Mouse (Mus musculus): ENCODE results near the gene Nek5. TPM values are rescaled to one million over a fixed set of nuclear protein-coding genes. Genes with fewer than 3 reads are reported as not detected.
"Not testable (repeated sequence)": the region's sequence is repeated elsewhere in the genome, so short reads cannot be mapped to it uniquely, and the experiment has no call there.

Nek5 gene
- polyA plus RNA-seq, 1 experiment from 2014 or later, result 0.26 TPM

- Histone ChIP-seq H3K4me2 (no peak overlapping the region), H3K27me3 (no peaks in the 10 kb centered on the region), H3K27ac (no peak overlapping the region), H3K9ac (no peak overlapping the region), H3K9me3 (replicated peaks) (no peaks in the 10 kb centered on the region), H3K4me1 (replicated peaks) (peaks cover 8% of the 10 kb centered on the region; the same call in 1 of the 2 replicates), H3K36me3 (peaks cover 6% of the 10 kb centered on the region; the same call in 1 of the 2 replicates), H3K4me3 (no peak overlapping the region)
- ATAC-seq (replicated peaks; ENCODE audit: insufficient number of reproducible peaks, insufficient read depth, low FRiP score, low read depth), result no peak
- WGBS, result 65% methylated on average over 6 of the region's 6 CpGs
Observed at GRCm38 (mm10) chr8:22145831-22146230, 21.0 kb upstream of the Nek5 start.

- 0 out of 2 replicates have a peak, but pooled peaks have one; percentile 39 for ATAC-seq (replicated peaks; ENCODE audit: insufficient number of reproducible peaks, insufficient read depth, low FRiP score, low read depth)
Observed at GRCm38 (mm10) chr8:22143764-22144491, 19.1 kb upstream of the Nek5 start.

GRCm38 (mm10) chr8:22142592-22142991, 17.7 kb upstream of the Nek5 start:
- ATAC-seq (replicated peaks; ENCODE audit: insufficient number of reproducible peaks, insufficient read depth, low FRiP score, low read depth), result no peak
- H3K4me2 ChIP-seq, result no peak overlapping the region
- 0 out of 2 replicates have a peak, but pooled peaks cover 6% of the 10 kb centered on the region for H3K4me1 ChIP-seq (replicated peaks)
- no peak overlapping the region for H3K9ac ChIP-seq
- 87% methylated on average over 4 of the region's 4 CpGs for WGBS
- H3K36me3 ChIP-seq, result no peaks in the 10 kb centered on the region
- no peak overlapping the region for H3K27ac ChIP-seq
- no peak overlapping the region for H3K4me3 ChIP-seq
- no peaks in the 10 kb centered on the region for H3K9me3 ChIP-seq (replicated peaks)
- H3K27me3 ChIP-seq, result no peaks in the 10 kb centered on the region

More at GRCm38 (mm10) chr8:22143764-22144491, 19.1 kb upstream of the Nek5 start:
- no peak overlapping the region for H3K4me2 ChIP-seq
- peaks cover 6% of the 10 kb centered on the region; the same call in 1 of the 2 replicates for H3K36me3 ChIP-seq
- 21% methylated on average over 1 of the region's 1 CpGs for WGBS
- no peaks in the 10 kb centered on the region for H3K27me3 ChIP-seq
- H3K9ac ChIP-seq, result no peak overlapping the region
- H3K4me3 ChIP-seq, result no peak overlapping the region
- 0 out of 2 replicates have a peak, but pooled peaks cover 6% of the 10 kb centered on the region for H3K4me1 ChIP-seq (replicated peaks)
- H3K9me3 ChIP-seq (replicated peaks), result no peaks in the 10 kb centered on the region
- H3K27ac ChIP-seq, result peak overlapping the region; percentile 10; the same call in 1 of the 2 replicates

GRCm38 (mm10) chr8:22141836-22142385, 17.1 kb upstream of the Nek5 start:
- no peaks in the 10 kb centered on the region for H3K9me3 ChIP-seq (replicated peaks)
- ATAC-seq (replicated peaks; ENCODE audit: insufficient number of reproducible peaks, insufficient read depth, low FRiP score, low read depth), result no peak
- no peak overlapping the region for H3K4me3 ChIP-seq
- H3K4me2 ChIP-seq, result no peak overlapping the region
- WGBS, result 72% methylated on average over 4 of the region's 4 CpGs
- H3K9ac ChIP-seq, result no peak overlapping the region
- H3K36me3 ChIP-seq, result no peaks in the 10 kb centered on the region
- H3K27ac ChIP-seq, result no peak overlapping the region
- H3K4me1 ChIP-seq (replicated peaks), result 0 out of 2 replicates have a peak, but pooled peaks cover 6% of the 10 kb centered on the region
- no peaks in the 10 kb centered on the region for H3K27me3 ChIP-seq

- H3K4me3 ChIP-seq; H3K36me3 ChIP-seq; H3K9ac ChIP-seq; H3K4me1 ChIP-seq (replicated peaks); ATAC-seq (replicated peaks; ENCODE audit: insufficient number of reproducible peaks, insufficient read depth, low FRiP score, low read depth); H3K27me3 ChIP-seq; H3K27ac ChIP-seq; H3K4me2 ChIP-seq; H3K9me3 ChIP-seq (replicated peaks): not testable (repeated sequence)
- WGBS, result 66% methylated on average over 9 of the region's 9 CpGs
Observed at GRCm38 (mm10) chr8:22136462-22136861, 11.6 kb upstream of the Nek5 start.

- no peaks in the 10 kb centered on the region for H3K27me3 ChIP-seq
- no peak for ATAC-seq (replicated peaks; ENCODE audit: insufficient number of reproducible peaks, insufficient read depth, low FRiP score, low read depth)
- H3K4me3 ChIP-seq, result no peak overlapping the region
- H3K4me2 ChIP-seq, result no peak overlapping the region
- whole genome bisulfite sequencing, result 76% methylated on average over 5 of the region's 5 CpGs
- H3K4me1 ChIP-seq (replicated peaks), result no peaks in the 10 kb centered on the region; the same call in 1 of the 2 replicates
- no peak overlapping the region for H3K9ac ChIP-seq
- H3K9me3 ChIP-seq (replicated peaks), result no peaks in the 10 kb centered on the region
- H3K36me3 ChIP-seq, result no peaks in the 10 kb centered on the region; the same call in 1 of the 2 replicates
- H3K27ac ChIP-seq, result no peak overlapping the region
Observed at GRCm38 (mm10) chr8:22134750-22135135, 9.9 kb upstream of the Nek5 start.

GRCm38 (mm10) chr8:22134078-22134749, 9.4 kb upstream of the Nek5 start:
- ATAC-seq (replicated peaks; ENCODE audit: insufficient number of reproducible peaks, insufficient read depth, low FRiP score, low read depth), result 0 out of 2 replicates have a peak, but pooled peaks have one; percentile 18
- H3K27me3 ChIP-seq, result no peaks in the 10 kb centered on the region
- no peak overlapping the region for H3K9ac ChIP-seq
- H3K36me3 ChIP-seq, result no peaks in the 10 kb centered on the region; the same call in 1 of the 2 replicates
- 81% methylated on average over 7 of the region's 7 CpGs for WGBS
- H3K4me2 ChIP-seq, result no peak overlapping the region
- H3K9me3 ChIP-seq (replicated peaks), result no peaks in the 10 kb centered on the region
- H3K27ac ChIP-seq, result no peak overlapping the region
- H3K4me1 ChIP-seq (replicated peaks), result no peaks in the 10 kb centered on the region; the same call in 1 of the 2 replicates
- H3K4me3 ChIP-seq, result no peak overlapping the region

- Histone ChIP-seq H3K9ac (no peak overlapping the region), H3K9me3 (replicated peaks) (no peaks in the 10 kb centered on the region), H3K27me3 (no peaks in the 10 kb centered on the region), H3K4me2 (no peak overlapping the region), H3K4me3 (no peak overlapping the region), H3K4me1 (replicated peaks) (no peaks in the 10 kb centered on the region; the same call in 1 of the 2 replicates), H3K36me3 (peaks cover 9% of the 10 kb centered on the region; the same call in 1 of the 2 replicates), H3K27ac (no peak overlapping the region)
- 81% methylated on average over 12 of the region's 12 CpGs for WGBS
- no peak for ATAC-seq (replicated peaks; ENCODE audit: insufficient number of reproducible peaks, insufficient read depth, low FRiP score, low read depth)
Observed at GRCm38 (mm10) chr8:22132062-22132461, 7.2 kb upstream of the Nek5 start.

- no peaks in the 10 kb centered on the region for H3K36me3 ChIP-seq
- no peaks in the 10 kb centered on the region for H3K4me1 ChIP-seq (replicated peaks)
- no peak overlapping the region for H3K9ac ChIP-seq
- no peaks in the 10 kb centered on the region for H3K27me3 ChIP-seq
- 74% methylated on average over 4 of the region's 4 CpGs for WGBS
- no peak overlapping the region for H3K4me2 ChIP-seq
- H3K4me3 ChIP-seq, result no peak overlapping the region
- no peak overlapping the region for H3K27ac ChIP-seq
- ATAC-seq (replicated peaks; ENCODE audit: insufficient number of reproducible peaks, insufficient read depth, low FRiP score, low read depth), result no peak
- no peaks in the 10 kb centered on the region for H3K9me3 ChIP-seq (replicated peaks)
Observed at GRCm38 (mm10) chr8:22107020-22107419, 17.8 kb downstream of the Nek5 start.

- ATAC-seq (replicated peaks; ENCODE audit: insufficient number of reproducible peaks, insufficient read depth, low FRiP score, low read depth), result no peak
- Histone ChIP-seq H3K4me3 (no peak overlapping the region), H3K27me3 (no peaks in the 10 kb centered on the region), H3K9me3 (replicated peaks) (no peaks in the 10 kb centered on the region), H3K4me1 (replicated peaks) (no peaks in the 10 kb centered on the region), H3K9ac (no peak overlapping the region), H3K27ac (no peak overlapping the region), H3K36me3 (no peaks in the 10 kb centered on the region), H3K4me2 (no peak overlapping the region)
- WGBS, result 41% methylated on average over 8 of the region's 8 CpGs
Observed at GRCm38 (mm10) chr8:22091568-22091967, 33.3 kb downstream of the Nek5 start.

GRCm38 (mm10) chr8:22089226-22089625, 35.6 kb downstream of the Nek5 start:
- H3K4me1 ChIP-seq (replicated peaks), result no peaks in the 10 kb centered on the region
- H3K4me2 ChIP-seq, result no peak overlapping the region
- ATAC-seq (replicated peaks; ENCODE audit: insufficient number of reproducible peaks, insufficient read depth, low FRiP score, low read depth), result no peak
- 96% methylated on average over 4 of the region's 4 CpGs for WGBS
- H3K9me3 ChIP-seq (replicated peaks), result no peaks in the 10 kb centered on the region
- H3K27ac ChIP-seq, result no peak overlapping the region
- H3K4me3 ChIP-seq, result no peak overlapping the region
- no peak overlapping the region for H3K9ac ChIP-seq
- H3K36me3 ChIP-seq, result no peaks in the 10 kb centered on the region
- no peaks in the 10 kb centered on the region for H3K27me3 ChIP-seq

Measured in heart, embryonic 15.5 days (tissue).